Mouse (Mus musculus) cerebellum, adult 2 months (tissue): ENCODE data around the gene Rhod.

Source experiments
- CTCF ChIP-seq: fragments of 200-500 bp; IDR thresholded peaks from 2 replicates; pipeline ENCODE4 v1.5.1; 2011; ENCODE audit warnings: low read depth, mild to moderate bottlenecking, control low read depth, low read length, moderate library complexity, borderline replicate concordance; ENCODE audit not compliant: insufficient read depth
- POLR2A ChIP-seq: fragments of 200-500 bp; IDR thresholded peaks from 2 replicates; pipeline ENCODE4 v1.6.1; 2011; ENCODE audit warnings: low read length, control low read depth, borderline replicate concordance; ENCODE audit not compliant: insufficient read depth

- no peak for TF ChIP-seq CTCF
- TF ChIP-seq POLR2A = no peak
Measured at GRCm38 (mm10) chr19:4383306-4383705, 55.9 kb downstream of the Rhod start.
